Mouse (Mus musculus): ENCODE measurements around the gene Fars2.

Fars2 gene

DNA sequence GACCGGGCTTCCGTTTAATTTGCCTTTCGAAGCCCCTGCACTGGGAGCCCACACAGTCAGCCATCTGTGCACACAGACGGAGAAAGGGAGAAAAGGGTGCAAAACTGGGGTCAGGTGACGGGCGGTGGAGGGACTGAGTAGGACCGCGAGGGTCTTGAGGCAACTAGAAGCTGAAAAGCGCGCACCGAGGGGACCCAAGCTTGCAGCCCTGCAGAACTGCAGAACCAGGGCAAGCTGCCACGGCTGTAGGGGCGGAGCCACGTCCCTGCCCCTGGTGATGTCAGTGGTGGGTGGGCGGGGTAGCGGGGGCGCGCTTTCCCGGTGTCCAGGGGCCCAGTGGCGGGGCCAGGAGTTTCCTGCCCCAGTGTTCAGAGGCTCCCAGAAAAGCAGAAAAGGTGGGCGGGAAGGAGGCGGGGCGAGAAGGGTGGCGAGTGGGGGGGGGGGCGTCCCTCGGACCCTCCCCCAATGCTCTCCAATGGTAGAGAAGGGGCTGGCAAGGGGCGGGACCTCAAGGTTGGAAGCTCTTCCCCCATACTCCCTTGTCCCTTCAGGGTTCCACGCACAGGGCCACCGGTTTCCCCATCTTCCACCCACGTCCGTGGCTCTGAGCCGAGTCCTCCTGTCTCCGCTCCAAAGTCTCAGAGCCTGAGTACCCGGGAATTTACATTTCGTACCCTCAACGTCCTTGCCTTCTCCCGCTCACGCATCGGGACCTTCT lies 618.8 kb downstream of the Fars2 start:
- no peak for DNase-seq

GRCm38 (mm10) chr13:36736619-36736996 lies 619.4 kb downstream of the Fars2 start:
- DNase-seq: no peak

- DNase-seq: no peak
Observed at GRCm38 (mm10) chr13:36750056-36750455, 632.8 kb downstream of the Fars2 start.

DNA sequence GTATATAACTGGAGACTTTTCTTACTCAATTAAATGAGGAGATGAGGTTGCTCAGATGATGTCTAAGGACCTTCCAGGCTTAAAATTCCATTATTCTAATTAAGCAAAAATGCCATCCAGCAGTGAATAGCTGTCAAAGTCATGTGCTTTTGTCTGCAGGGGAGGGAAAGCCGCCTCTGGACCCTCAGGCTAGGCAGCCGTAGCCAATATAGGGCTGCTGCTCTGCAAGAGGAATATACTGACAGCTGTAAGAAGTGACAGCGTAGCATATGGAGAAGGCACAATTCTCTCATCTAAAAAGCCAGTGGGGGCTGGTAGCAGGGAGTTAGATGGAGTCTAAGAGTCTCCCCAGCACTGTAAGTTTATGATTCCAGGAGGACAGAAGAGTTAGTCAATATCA lies 634.6 kb downstream of the Fars2 start:
- DNase-seq: no peak

DNA sequence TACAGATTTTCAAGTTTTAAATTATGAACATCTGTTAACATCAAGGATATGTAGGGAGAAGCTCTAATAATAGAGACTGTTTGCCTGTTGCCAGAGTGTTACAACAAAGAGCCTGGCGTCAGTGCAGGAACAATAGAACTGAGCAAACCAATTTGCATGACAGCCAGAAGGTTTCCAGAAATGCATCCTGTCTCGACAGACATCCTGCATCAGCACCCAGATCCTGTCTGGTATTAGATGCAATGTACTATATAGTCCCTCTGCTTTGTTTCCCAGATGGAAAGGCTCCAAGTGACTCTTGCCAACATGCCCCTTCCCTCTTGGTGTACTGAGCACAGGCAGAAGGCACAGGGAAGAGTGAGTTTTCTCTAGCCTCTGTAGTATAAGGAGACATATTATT lies 649.6 kb downstream of the Fars2 start:
- DNase-seq: no peak

All from spleen, adult 18-20 months (tissue).